In the genomic region with DNA sequence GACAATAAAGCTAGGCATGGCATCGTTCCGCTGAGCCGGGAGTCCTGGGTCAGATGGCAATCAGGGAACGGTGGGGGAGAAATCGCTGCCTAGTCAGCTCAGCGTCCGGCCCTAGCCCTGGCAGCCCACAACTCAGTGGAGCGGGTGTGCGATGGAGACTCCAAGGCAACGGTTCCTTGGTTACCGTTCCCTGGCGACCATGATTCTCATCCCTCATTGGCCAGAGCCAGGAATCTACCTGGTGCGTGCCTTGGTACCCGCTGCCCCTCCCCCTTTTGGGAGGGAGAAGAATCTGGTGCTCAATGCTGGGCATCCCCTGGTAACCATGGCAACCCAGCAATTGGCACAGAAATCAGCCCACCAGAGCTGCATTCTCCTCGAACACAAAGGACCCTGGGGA, we compare ENCODE assay signal across 8 mouse cellular contexts. TPM values are rescaled to one million over a fixed set of nuclear protein-coding genes. Genes with fewer than 3 reads are reported as not detected.
DNase-seq lines count a peak whose midpoint lies in the region; ATAC-seq lines count a peak whose summit lies in the region.

No protein-coding gene starts in this region.

- peaks cover 56% of the 10 kb centered on the region for H3K27me3 ChIP-seq in heart, embryonic 14.5 days (ENCODE audit: control insufficient read depth, insufficient read depth, low read length)
- H3K27me3 ChIP-seq in embryonic facial prominence, embryonic 14.5 days (replicated peaks; ENCODE audit: control insufficient read depth, insufficient read depth, low read length): no peaks in the 10 kb centered on the region
- H3K27me3 ChIP-seq in intestine, embryonic 16.5 days (replicated peaks; ENCODE audit: control insufficient read depth, insufficient read depth, low read length): no peaks in the 10 kb centered on the region
- no peaks in the 10 kb centered on the region for H3K27me3 ChIP-seq in midbrain, embryonic 10.5 days (ENCODE audit: low read depth, poor library complexity, severe bottlenecking)

- H3K4me1 ChIP-seq in heart, embryonic 14.5 days (ENCODE audit: control insufficient read depth in 2 of 2, insufficient read depth in 2 of 2, low read length in 2 of 2): peaks cover 25 to 46% of the 10 kb centered on the region in 2 experiments; a peak in 3 of 4 replicates
- H3K4me1 ChIP-seq in embryonic facial prominence, embryonic 14.5 days (ENCODE audit: control insufficient read depth, insufficient read depth, low read length): peaks cover 35% of the 10 kb centered on the region
- peaks cover 41% of the 10 kb centered on the region for H3K4me1 ChIP-seq in intestine, embryonic 16.5 days (ENCODE audit: control insufficient read depth, insufficient read depth, low read length)
- H3K4me1 ChIP-seq in midbrain, embryonic 10.5 days: peaks cover 61% of the 10 kb centered on the region

- DNase-seq in heart, postnatal 4 days: no peak
- peak; percentile 61 for DNase-seq in embryonic facial prominence, embryonic 14.5 days (ENCODE audit: low spot score)
- DNase-seq in midbrain, embryonic 10.5 days (ENCODE audit: low spot score): peak; percentile 83
- DNase-seq in telencephalon, adult 2 months (ENCODE audit: low read depth, low spot score): peak; percentile 94
- no peak for DNase-seq in adrenal gland, adult 18-20 months (ENCODE audit: low spot score in 2 of 2)
- DNase-seq in kidney, adult 9 months: no peak

- peaks cover 40% of the 10 kb centered on the region for H3K36me3 ChIP-seq in heart, embryonic 14.5 days (ENCODE audit: control insufficient read depth, insufficient read depth, low read length)
- peaks cover 42% of the 10 kb centered on the region for H3K36me3 ChIP-seq in embryonic facial prominence, embryonic 14.5 days (ENCODE audit: control insufficient read depth, insufficient read depth, low read length)
- H3K36me3 ChIP-seq in intestine, embryonic 16.5 days (ENCODE audit: control insufficient read depth, insufficient read depth, low read length): peaks cover 3% of the 10 kb centered on the region; the same call in 1 of the 2 replicates
- H3K36me3 ChIP-seq in midbrain, embryonic 10.5 days: peaks cover 65% of the 10 kb centered on the region

- H3K27ac ChIP-seq in heart, embryonic 14.5 days (replicated peaks in 1 of 2; ENCODE audit: control insufficient read depth in 1 of 2, insufficient read depth in 1 of 2, low read depth in 2 of 2, low read length in 2 of 2): 0 out of 4 replicates have a peak overlapping the region, but pooled peaks of 1 of the 2 experiments have one; percentile 50
- H3K27ac ChIP-seq in embryonic facial prominence, embryonic 14.5 days (replicated peaks; ENCODE audit: low read depth, low read length): no peak overlapping the region
- peak overlapping the region; percentile 61 for H3K27ac ChIP-seq in intestine, embryonic 16.5 days (ENCODE audit: low read length)
- H3K27ac ChIP-seq in midbrain, embryonic 10.5 days (replicated peaks): peak overlapping the region; percentile 97

- 0 out of 2 replicates have a peak overlapping the region, but pooled peaks have one; percentile 18 for H3K4me2 ChIP-seq in heart, embryonic 14.5 days (ENCODE audit: low read length)
- peak overlapping the region; percentile 60; the same call in 1 of the 2 replicates for H3K4me2 ChIP-seq in embryonic facial prominence, embryonic 14.5 days (ENCODE audit: low read depth, low read length)
- H3K4me2 ChIP-seq in intestine, embryonic 16.5 days (ENCODE audit: low read depth, low read length): no peak overlapping the region

- H3K9me3 ChIP-seq in heart, embryonic 14.5 days (ENCODE audit: control insufficient read depth, low read length): no peaks in the 10 kb centered on the region
- H3K9me3 ChIP-seq in embryonic facial prominence, embryonic 14.5 days (ENCODE audit: control insufficient read depth, low read length): no peaks in the 10 kb centered on the region
- H3K9me3 ChIP-seq in intestine, embryonic 16.5 days (ENCODE audit: control insufficient read depth, low read length): no peaks in the 10 kb centered on the region
- H3K9me3 ChIP-seq in midbrain, embryonic 10.5 days (replicated peaks): no peaks in the 10 kb centered on the region

- ATAC-seq in heart, embryonic 14.5 days (ENCODE audit: insufficient number of reproducible peaks, insufficient read depth, low FRiP score, low read depth): no peak
- ATAC-seq in embryonic facial prominence, embryonic 14.5 days (ENCODE audit: low read depth): peak; percentile 19; the same call in 1 of the 2 replicates
- ATAC-seq in intestine, embryonic 16.5 days: no peak

- no peak overlapping the region for H3K9ac ChIP-seq in heart, embryonic 14.5 days (ENCODE audit: low read length)
- 0 out of 2 replicates have a peak overlapping the region, but pooled peaks have one; percentile 6 for H3K9ac ChIP-seq in embryonic facial prominence, embryonic 14.5 days (ENCODE audit: low read depth, low read length)
- H3K9ac ChIP-seq in intestine, embryonic 16.5 days (ENCODE audit: low read depth, low read length): peak overlapping the region; percentile 11; the same call in 1 of the 2 replicates

- H3K4me3 ChIP-seq in heart, embryonic 14.5 days (ENCODE audit: control insufficient read depth in 1 of 2, insufficient read depth in 1 of 2, low read depth in 1 of 2, low read length in 2 of 2): no peak overlapping the region
- no peak overlapping the region for H3K4me3 ChIP-seq in embryonic facial prominence, embryonic 14.5 days (ENCODE audit: low read depth, low read length)
- no peak overlapping the region for H3K4me3 ChIP-seq in intestine, embryonic 16.5 days (ENCODE audit: low read length)
- H3K4me3 ChIP-seq in midbrain, embryonic 10.5 days: peak overlapping the region; percentile 69

- 64% methylated on average over 15 of the region's 15 CpGs for WGBS in heart, embryonic 14.5 days
- 45% methylated on average over 15 of the region's 15 CpGs for WGBS in embryonic facial prominence, embryonic 14.5 days
- WGBS in intestine, embryonic 16.5 days: 52% methylated on average over 15 of the region's 15 CpGs
- WGBS in midbrain, embryonic 10.5 days: 23% methylated on average over 15 of the region's 15 CpGs

RNA-seq across cellular contexts. Expression of a gene that starts 4.3 kb away (rescaled TPM):
- polyA plus RNA-seq in heart, embryonic 14.5 days (2014; fragmentation: Nextera tagmentation; extraction: Ambion mirVana): 51.8 and 53.5 TPM in 2 replicates
- 10 to 100 TPM; 64.5 to 66.8 TPM for total RNA-seq in heart, postnatal 4 days (2021)
- polyA plus RNA-seq in embryonic facial prominence, embryonic 14.5 days (2014; fragmentation: Nextera tagmentation; extraction: Ambion mirVana): 141 and 167 TPM in 2 replicates
- 88.4 and 91.2 TPM in 2 replicates for polyA plus RNA-seq in intestine, embryonic 16.5 days (2015; fragmentation: Nextera tagmentation; extraction: Ambion mirVana)
- polyA plus RNA-seq in midbrain, embryonic 10.5 days (2016; fragmentation: Nextera tagmentation; extraction: Ambion mirVana): 381 and 466 TPM in 2 replicates
- 10 to 100 TPM; 11.1 to 16.2 TPM for total RNA-seq in adrenal gland, adult 18-20 months (2021)

RNA-seq across cellular contexts. Expression of a gene that starts 19.5 kb away (rescaled TPM):
- 0.24 and 0.30 TPM in 2 replicates for polyA plus RNA-seq in heart, embryonic 14.5 days (2014; fragmentation: Nextera tagmentation; extraction: Ambion mirVana)
- total RNA-seq in heart, postnatal 4 days (2021): 1 to 10 TPM; 2.1 to 2.3 TPM
- polyA plus RNA-seq in embryonic facial prominence, embryonic 14.5 days (2014; fragmentation: Nextera tagmentation; extraction: Ambion mirVana): 1.9 and 2.7 TPM in 2 replicates
- 0.10 and 0.18 TPM in 2 replicates for polyA plus RNA-seq in intestine, embryonic 16.5 days (2015; fragmentation: Nextera tagmentation; extraction: Ambion mirVana)
- 0.69 and 0.87 TPM in 2 replicates for polyA plus RNA-seq in midbrain, embryonic 10.5 days (2016; fragmentation: Nextera tagmentation; extraction: Ambion mirVana)
- 1 to 10 TPM; 1.9 to 2.2 TPM for total RNA-seq in adrenal gland, adult 18-20 months (2021)

RNA-seq across cellular contexts. Expression of a gene that starts 29.9 kb away (rescaled TPM):
- 329 and 370 TPM in 2 replicates for polyA plus RNA-seq in heart, embryonic 14.5 days (2014; fragmentation: Nextera tagmentation; extraction: Ambion mirVana)
- 100 to 1,000 TPM; 115 to 119 TPM for total RNA-seq in heart, postnatal 4 days (2021)
- 194 and 204 TPM in 2 replicates for polyA plus RNA-seq in embryonic facial prominence, embryonic 14.5 days (2014; fragmentation: Nextera tagmentation; extraction: Ambion mirVana)
- polyA plus RNA-seq in intestine, embryonic 16.5 days (2015; fragmentation: Nextera tagmentation; extraction: Ambion mirVana): 189 and 200 TPM in 2 replicates
- 191 and 195 TPM in 2 replicates for polyA plus RNA-seq in midbrain, embryonic 10.5 days (2016; fragmentation: Nextera tagmentation; extraction: Ambion mirVana)
- 10 to 100 TPM; 11.6 to 26.8 TPM for total RNA-seq in adrenal gland, adult 18-20 months (2021)

RNA-seq across cellular contexts. Expression of a gene that starts 38.7 kb away (rescaled TPM):
- 20.6 and 23.6 TPM in 2 replicates for polyA plus RNA-seq in heart, embryonic 14.5 days (2014; fragmentation: Nextera tagmentation; extraction: Ambion mirVana)
- total RNA-seq in heart, postnatal 4 days (2021): 10 to 100 TPM; 29.9 to 31.1 TPM
- polyA plus RNA-seq in embryonic facial prominence, embryonic 14.5 days (2014; fragmentation: Nextera tagmentation; extraction: Ambion mirVana): 44.0 and 46.6 TPM in 2 replicates
- 13.6 and 16.2 TPM in 2 replicates for polyA plus RNA-seq in intestine, embryonic 16.5 days (2015; fragmentation: Nextera tagmentation; extraction: Ambion mirVana)
- polyA plus RNA-seq in midbrain, embryonic 10.5 days (2016; fragmentation: Nextera tagmentation; extraction: Ambion mirVana): 41.8 and 51.4 TPM in 2 replicates
- 10 to 100 TPM; 27.1 to 33.1 TPM for total RNA-seq in adrenal gland, adult 18-20 months (2021)

RNA-seq across cellular contexts. Expression of a gene that starts 45.5 kb away (rescaled TPM):
- 1.3 and 1.4 TPM in 2 replicates for polyA plus RNA-seq in heart, embryonic 14.5 days (2014; fragmentation: Nextera tagmentation; extraction: Ambion mirVana)
- 1 to 10 TPM; 1.0 to 1.1 TPM for total RNA-seq in heart, postnatal 4 days (2021)
- polyA plus RNA-seq in embryonic facial prominence, embryonic 14.5 days (2014; fragmentation: Nextera tagmentation; extraction: Ambion mirVana): 2.5 and 3.8 TPM in 2 replicates
- 2.7 and 3.0 TPM in 2 replicates for polyA plus RNA-seq in intestine, embryonic 16.5 days (2015; fragmentation: Nextera tagmentation; extraction: Ambion mirVana)
- 3.1 and 3.6 TPM in 2 replicates for polyA plus RNA-seq in midbrain, embryonic 10.5 days (2016; fragmentation: Nextera tagmentation; extraction: Ambion mirVana)
- total RNA-seq in adrenal gland, adult 18-20 months (2021): 1 to 10 TPM; 5.1 to 5.3 TPM

Comparison
In these comparisons a context has a peak if more than half of its experiments do, and no peak if none do; other contexts are left out.
1. DNase-seq: peak in embryonic facial prominence, embryonic 14.5 days (single experiment), midbrain, embryonic 10.5 days (single experiment) and telencephalon, adult 2 months (single experiment); none in heart, postnatal 4 days (single experiment), adrenal gland, adult 18-20 months (0 of 2) and kidney, adult 9 months (single experiment).